Mouse (Mus musculus) heart, embryonic 16.5 days (tissue): ENCODE measurements around the gene Plekhd1. TPM values are rescaled to one million over a fixed set of nuclear protein-coding genes. Genes with fewer than 3 reads are reported as not detected.

ENCODE experiments used
- ATAC-seq: fragments of 200-750 bp; cut with Nextera tagmentation; replicated peaks from 2 replicates; pipeline ENCODE4 v1.8.0; 2017; ENCODE audit warnings: moderate number of reproducible peaks; ENCODE audit not compliant: insufficient read depth, low FRiP score; ENCODE audit errors: extremely low read depth
- H3K27ac ChIP-seq: fragments of 300-500 bp; sonication (generic); 2 replicates; pipeline ENCODE4 v1.5.1; 2014; ENCODE audit warnings: mild to moderate bottlenecking, low read length, control low read depth, moderate library complexity
- H3K27me3 ChIP-seq: fragments of 300-500 bp; sonication (generic); 2 replicates; pipeline ENCODE4 v1.6.1; 2014; ENCODE audit warnings: low read length, mixed read lengths; ENCODE audit not compliant: control insufficient read depth, insufficient read depth
- H3K36me3 ChIP-seq: fragments of 300-500 bp; sonication (generic); 2 replicates; pipeline ENCODE4 v1.6.1; 2014; ENCODE audit not compliant: control insufficient read depth, insufficient read depth
- H3K4me1 ChIP-seq: fragments of 300-500 bp; sonication (generic); 2 replicates; pipeline ENCODE4 v1.6.1; 2014; ENCODE audit warnings: low read length, mixed read lengths; ENCODE audit not compliant: control insufficient read depth, insufficient read depth
- H3K4me2 ChIP-seq: fragments of 300-500 bp; sonication (generic); 2 replicates; pipeline ENCODE4 v1.6.1; 2014; ENCODE audit warnings: low read depth, mild to moderate bottlenecking, control low read depth, low read length
- H3K4me3 ChIP-seq: fragments of 300-500 bp; sonication (generic); 2 replicates; pipeline ENCODE4 v1.5.1; 2014; ENCODE audit warnings: mild to moderate bottlenecking, control low read depth, low read length
- H3K9ac ChIP-seq: fragments of 300-500 bp; sonication (generic); 2 replicates; pipeline ENCODE4 v1.6.1; 2014; ENCODE audit warnings: low read length, control low read depth
- H3K9me3 ChIP-seq: fragments of 300-500 bp; sonication (generic); replicated peaks from 2 replicates; pipeline ENCODE4 v1.6.1; 2016; ENCODE audit warnings: low read length; ENCODE audit not compliant: control insufficient read depth
- WGBS: fragments of 180-500 bp; shearing (Covaris S2); extraction: QIAGEN DNeasy Blood & Tissue Kit; methylation state at CpG from one replicate; pipeline ENCODE4 v1.1.7; 2014; 5-methylcytosine and 5-hydroxymethylcytosine counted together
- polyA plus RNA-seq: library from polyadenylated mRNA; unstranded; fragments of >200 nt; fragmentation: Nextera tagmentation; extraction: Ambion mirVana; gene quantifications from 2 replicates; pipeline ENCODE4 v1.2.1, GENCODE M21; 2015

Plekhd1 gene
- polyA plus RNA-seq, 1 experiment from 2014 or later = 0.28 TPM

- Histone ChIP-seq H3K27ac (no peak overlapping the region), H3K9ac (peak overlapping the region; percentile 62), H3K9me3 (no peaks in the 10 kb centered on the region), H3K4me3 (peak overlapping the region; percentile 63), H3K4me1 (peaks cover 20% of the 10 kb centered on the region), H3K36me3 (no peaks in the 10 kb centered on the region), H3K4me2 (peak overlapping the region; percentile 99), H3K27me3 (peaks cover 85% of the 10 kb centered on the region)
- WGBS = 2% methylated on average over 86 of the region's 92 CpGs
- peak; percentile 23; the same call in 1 of the 2 replicates for ATAC-seq
Measured at GRCm38 (mm10) chr12:80758559-80759386, 66.4 kb downstream of the Plekhd1 start.

DNA sequence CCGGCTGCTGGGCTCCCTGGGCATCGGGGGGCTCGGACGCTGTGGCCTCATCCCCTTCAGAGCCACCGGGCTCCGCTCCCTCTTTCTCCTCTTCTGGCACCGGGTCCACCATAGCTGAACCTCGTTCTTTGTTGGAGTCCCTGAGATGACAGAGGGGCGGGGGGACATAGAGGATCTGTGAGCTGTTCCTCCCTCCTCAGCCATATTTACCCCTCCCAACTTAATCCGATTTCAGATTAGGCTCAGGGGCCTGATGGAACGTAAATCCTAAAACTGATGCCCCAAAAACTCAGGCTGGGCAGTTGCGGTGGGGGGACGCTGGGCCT lies 67.0 kb downstream of the Plekhd1 start:
- ATAC-seq = no peak
- Histone ChIP-seq H3K4me1 (peaks cover 20% of the 10 kb centered on the region), H3K9me3 (no peaks in the 10 kb centered on the region), H3K27me3 (peaks cover 81% of the 10 kb centered on the region), H3K4me2 (peak overlapping the region; percentile 99), H3K4me3 (peak overlapping the region; percentile 63), H3K36me3 (no peaks in the 10 kb centered on the region), H3K9ac (no peak overlapping the region), H3K27ac (no peak overlapping the region)
- WGBS = 6% methylated on average over 13 of the region's 13 CpGs

- H3K9ac ChIP-seq = peak overlapping the region; percentile 39; the same call in 1 of the 2 replicates
- H3K4me2 ChIP-seq = peak overlapping the region; percentile 67
- H3K27ac ChIP-seq = no peak overlapping the region
- H3K36me3 ChIP-seq = no peaks in the 10 kb centered on the region
- peaks cover 75% of the 10 kb centered on the region for H3K27me3 ChIP-seq
- peak overlapping the region; percentile 51 for H3K4me3 ChIP-seq
- WGBS = 3% methylated on average over 22 of the region's 22 CpGs
- peaks cover 20% of the 10 kb centered on the region for H3K4me1 ChIP-seq
- H3K9me3 ChIP-seq = no peaks in the 10 kb centered on the region
- ATAC-seq = no peak
Measured at GRCm38 (mm10) chr12:80759713-80760395, 67.5 kb downstream of the Plekhd1 start.

DNA sequence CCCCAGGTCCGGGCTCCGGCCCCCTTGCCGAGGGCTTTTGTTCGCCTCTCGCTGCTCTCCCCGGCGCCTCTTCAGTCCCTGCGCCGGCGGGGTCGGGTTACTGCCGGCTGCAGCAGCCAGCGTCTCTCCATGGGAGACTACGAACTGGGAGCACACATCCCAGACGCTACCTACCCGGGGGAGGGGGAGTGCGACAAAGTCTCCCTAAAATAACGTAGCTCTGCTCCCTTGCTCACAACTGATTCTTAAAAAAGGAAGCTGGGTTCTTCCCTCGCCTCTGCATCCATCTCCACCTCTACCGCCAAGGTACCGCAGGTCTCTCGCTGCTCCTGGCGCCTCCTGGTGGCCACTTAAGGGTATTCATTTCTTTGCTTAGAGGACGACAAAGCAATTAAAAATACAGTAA lies 68.0 kb downstream of the Plekhd1 start, which contains the start of gene Ccdc177:
Gene Ccdc177, minus strand, starts transcription at position 292 of the 406 bp plus-strand sequence.
- Histone ChIP-seq H3K9ac (peak within 1 kb of the TSS; percentile 39; the same call in 1 of the 2 replicates), H3K27ac (no peak within 1 kb of the TSS), H3K4me3 (peak within 1 kb of the TSS; percentile 51), H3K9me3 (no peaks in the 10 kb centered on the region), H3K4me2 (peak within 1 kb of the TSS; percentile 99), H3K36me3 (no peaks in the 10 kb centered on the region), H3K27me3 (peaks cover 70% of the 10 kb centered on the region), H3K4me1 (peaks cover 20% of the 10 kb centered on the region)
- WGBS = 2% methylated on average over 24 of the region's 24 CpGs
- ATAC-seq = no peak

DNA sequence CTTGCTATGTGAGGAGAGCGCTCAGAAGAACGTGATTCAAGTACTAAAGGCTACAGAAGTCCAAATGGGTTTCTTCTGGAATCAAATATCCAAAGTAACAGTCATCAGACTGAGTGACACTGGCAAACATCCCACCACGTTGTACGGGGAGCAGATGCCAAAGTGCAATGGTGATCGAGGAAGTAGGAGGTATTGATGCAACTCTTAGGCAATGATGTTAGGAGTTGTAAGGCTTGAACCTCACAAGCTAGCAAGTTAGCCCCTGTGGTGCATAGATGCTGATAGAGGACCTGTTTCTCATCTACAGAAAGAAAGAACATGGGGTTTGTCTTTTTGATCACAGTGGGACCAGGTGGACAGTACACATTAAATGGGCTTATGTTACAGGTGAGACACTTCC lies 70.6 kb downstream of the Plekhd1 start:
- H3K9me3 ChIP-seq = no peaks in the 10 kb centered on the region
- no peak overlapping the region for H3K9ac ChIP-seq
- H3K36me3 ChIP-seq = no peaks in the 10 kb centered on the region
- H3K4me3 ChIP-seq = no peak overlapping the region
- WGBS = 74% methylated on average over 5 of the region's 5 CpGs
- ATAC-seq = no peak
- H3K4me2 ChIP-seq = no peak overlapping the region
- H3K27ac ChIP-seq = no peak overlapping the region
- H3K27me3 ChIP-seq = peaks cover 44% of the 10 kb centered on the region
- H3K4me1 ChIP-seq = peaks cover 13% of the 10 kb centered on the region

- Histone ChIP-seq H3K4me1 (peaks cover 5% of the 10 kb centered on the region), H3K4me2 (no peak overlapping the region), H3K9me3 (no peaks in the 10 kb centered on the region), H3K27me3 (peaks cover 33% of the 10 kb centered on the region), H3K36me3 (no peaks in the 10 kb centered on the region), H3K27ac (no peak overlapping the region), H3K4me3 (no peak overlapping the region), H3K9ac (no peak overlapping the region)
- WGBS = 57% methylated on average over 4 of the region's 4 CpGs
- no peak for ATAC-seq
Measured at GRCm38 (mm10) chr12:80764116-80764515, 71.7 kb downstream of the Plekhd1 start.

DNA sequence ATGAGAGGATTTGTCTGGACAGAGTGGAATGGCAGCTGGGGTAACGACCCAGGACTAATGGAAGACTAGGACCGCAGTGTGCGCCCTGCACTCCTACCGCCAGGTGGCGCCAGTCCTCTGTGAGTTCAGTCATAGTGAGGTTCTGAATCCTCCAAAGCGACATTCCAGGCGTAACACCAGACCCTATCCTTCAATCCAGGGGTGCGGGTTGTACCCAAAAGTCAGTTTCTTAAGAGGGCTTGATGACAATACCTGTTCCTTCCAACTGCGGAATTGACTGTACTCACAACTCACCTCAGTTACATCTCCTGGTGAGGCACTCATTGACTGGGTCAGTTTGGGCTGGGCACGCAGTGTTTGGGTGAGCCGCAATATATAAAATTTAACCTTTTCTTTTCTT lies 77.3 kb downstream of the Plekhd1 start:
- WGBS = 18% methylated on average over 11 of the region's 11 CpGs
- no peak overlapping the region for H3K27ac ChIP-seq
- H3K36me3 ChIP-seq = no peaks in the 10 kb centered on the region
- no peak overlapping the region for H3K9ac ChIP-seq
- no peaks in the 10 kb centered on the region for H3K4me1 ChIP-seq
- H3K4me3 ChIP-seq = no peak overlapping the region
- no peak overlapping the region for H3K4me2 ChIP-seq
- no peak for ATAC-seq
- no peaks in the 10 kb centered on the region for H3K27me3 ChIP-seq
- H3K9me3 ChIP-seq = no peaks in the 10 kb centered on the region
